Mouse (Mus musculus): ENCODE results near the gene Lpcat4.

- peak; percentile 68 for TF ChIP-seq CTCF (IDR thresholded peaks at IDR 0.05; ENCODE audit: low read depth)
- no peak for TF ChIP-seq EP300 (IDR thresholded peaks at IDR 0.05; ENCODE audit: low read depth)
Observed at GRCm38 (mm10) chr2:112262779-112263295, 23.6 kb downstream of the Lpcat4 start.

Data from liver, postnatal 0 days (tissue).